Mouse (Mus musculus): ENCODE results near the gene Lrrc10b. TPM values are rescaled to one million over a fixed set of nuclear protein-coding genes. Genes with fewer than 3 reads are reported as not detected.

Gene Lrrc10b
- polyA plus RNA-seq, 1 experiment from 2014 or later: 12.5 TPM

DNA sequence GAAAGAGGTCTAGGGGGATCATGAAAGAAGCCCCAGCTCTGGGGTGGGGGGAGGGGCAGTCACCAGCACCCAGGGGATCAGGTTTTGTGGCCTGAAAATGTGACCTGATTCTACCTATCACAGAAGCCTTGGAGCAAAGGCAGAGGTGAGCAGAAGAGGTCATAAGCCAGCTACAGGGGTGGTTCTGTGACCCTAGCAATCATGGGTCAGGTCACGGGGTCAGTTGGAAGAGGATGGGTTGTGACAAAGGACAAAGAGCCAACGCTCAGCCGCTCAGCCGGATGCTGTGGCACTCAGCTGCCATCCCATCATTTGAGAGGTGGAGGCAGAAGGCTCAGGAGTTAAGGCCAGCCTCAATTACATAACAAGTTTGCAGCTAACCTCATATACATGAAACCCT, 7.2 kb upstream of the Lrrc10b start:
- no peaks in the 10 kb centered on the region for H3K9me3 ChIP-seq (ENCODE audit: control insufficient read depth)
- H3K36me3 ChIP-seq (ENCODE audit: control insufficient read depth, insufficient read depth): no peaks in the 10 kb centered on the region
- no peak overlapping the region for H3K4me2 ChIP-seq (replicated peaks; ENCODE audit: low read depth)
- H3K9ac ChIP-seq (ENCODE audit: low read depth, low read length): no peak overlapping the region
- no peak overlapping the region for H3K4me3 ChIP-seq (ENCODE audit: low read depth, low read length)
- no peak for TF ChIP-seq CTCF (IDR thresholded peaks at IDR 0.05; ENCODE audit: low read depth)
- 57% methylated on average over 4 of the region's 4 CpGs for WGBS
- peaks cover 20% of the 10 kb centered on the region; the same call in 1 of the 2 replicates for H3K27me3 ChIP-seq (replicated peaks; ENCODE audit: control insufficient read depth, insufficient read depth, low read length)
- no peak overlapping the region for H3K27ac ChIP-seq (ENCODE audit: low read depth, low read length)
- no peaks in the 10 kb centered on the region for H3K4me1 ChIP-seq (replicated peaks; ENCODE audit: control insufficient read depth, insufficient read depth, low read length)
- ATAC-seq: no peak

DNA sequence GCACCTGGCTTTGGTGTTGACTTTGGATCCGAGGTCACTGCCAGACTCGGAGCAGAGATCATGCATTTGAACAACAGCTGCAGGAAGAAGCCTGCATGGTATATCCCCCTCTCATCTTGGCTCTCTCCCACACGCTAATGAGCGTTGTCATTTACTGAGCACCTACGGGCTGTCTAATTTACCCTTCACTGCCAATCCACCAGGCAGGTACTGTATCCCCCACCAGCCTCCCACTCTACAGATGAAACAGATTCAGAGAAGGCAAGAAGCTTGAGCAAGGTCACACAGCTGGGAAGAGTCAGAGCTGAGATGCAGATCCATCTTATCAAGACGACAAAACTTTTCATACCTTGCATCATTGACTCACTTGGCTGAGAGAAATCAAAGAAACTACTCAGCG, 4.3 kb upstream of the Lrrc10b start:
- Histone ChIP-seq H3K36me3 (ENCODE audit: control insufficient read depth, insufficient read depth) (no peaks in the 10 kb centered on the region), H3K4me3 (ENCODE audit: low read depth, low read length) (no peak overlapping the region), H3K27ac (ENCODE audit: low read depth, low read length) (no peak overlapping the region), H3K4me2 (replicated peaks; ENCODE audit: low read depth) (no peak overlapping the region), H3K4me1 (replicated peaks; ENCODE audit: control insufficient read depth, insufficient read depth, low read length) (0 out of 2 replicates have a peak, but pooled peaks cover under 1% of the 10 kb centered on the region), H3K9ac (ENCODE audit: low read depth, low read length) (no peak overlapping the region), H3K9me3 (ENCODE audit: control insufficient read depth) (no peaks in the 10 kb centered on the region), H3K27me3 (replicated peaks; ENCODE audit: control insufficient read depth, insufficient read depth, low read length) (peaks cover 37% of the 10 kb centered on the region)
- ATAC-seq: no peak
- WGBS: 40% methylated on average over 7 of the region's 7 CpGs
- TF ChIP-seq CTCF (IDR thresholded peaks at IDR 0.05; ENCODE audit: low read depth): no peak

GRCm38 (mm10) chr19:10459907-10460306, 2.6 kb upstream of the Lrrc10b start:
- H3K4me1 ChIP-seq (replicated peaks; ENCODE audit: control insufficient read depth, insufficient read depth, low read length): peaks cover 7% of the 10 kb centered on the region; the same call in 1 of the 2 replicates
- no peaks in the 10 kb centered on the region for H3K36me3 ChIP-seq (ENCODE audit: control insufficient read depth, insufficient read depth)
- H3K9ac ChIP-seq (ENCODE audit: low read depth, low read length): no peak overlapping the region
- no peak for ATAC-seq
- no peaks in the 10 kb centered on the region for H3K9me3 ChIP-seq (ENCODE audit: control insufficient read depth)
- no peak overlapping the region for H3K4me2 ChIP-seq (replicated peaks; ENCODE audit: low read depth)
- H3K27ac ChIP-seq (ENCODE audit: low read depth, low read length): no peak overlapping the region
- no peak overlapping the region for H3K4me3 ChIP-seq (ENCODE audit: low read depth, low read length)
- peaks cover 51% of the 10 kb centered on the region for H3K27me3 ChIP-seq (replicated peaks; ENCODE audit: control insufficient read depth, insufficient read depth, low read length)
- WGBS: 60% methylated on average over 11 of the region's 11 CpGs
- TF ChIP-seq CTCF (IDR thresholded peaks at IDR 0.05; ENCODE audit: low read depth): no peak

DNA sequence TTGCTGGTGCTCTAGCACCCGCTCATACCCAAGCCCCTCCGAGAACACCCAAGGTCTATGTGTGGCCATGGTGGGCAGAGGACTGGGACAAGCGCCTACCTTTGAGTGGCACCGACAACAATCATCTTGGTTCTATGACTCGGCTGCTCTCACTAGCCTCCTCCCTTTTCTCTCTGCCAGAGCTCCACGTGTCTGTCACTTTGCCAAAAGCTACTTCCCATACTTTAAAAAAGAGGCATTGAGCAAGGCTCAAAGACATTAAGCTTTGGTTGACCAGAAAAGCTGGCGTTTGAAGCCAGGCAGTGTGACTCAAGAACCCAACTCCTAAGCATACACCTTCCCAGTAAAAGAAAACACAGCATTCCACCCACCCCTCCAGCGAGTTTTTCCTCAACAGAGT, 823 bp upstream of the Lrrc10b start:
- no peak for ATAC-seq
- Histone ChIP-seq H3K9me3 (ENCODE audit: control insufficient read depth) (no peaks in the 10 kb centered on the region), H3K4me1 (replicated peaks; ENCODE audit: control insufficient read depth, insufficient read depth, low read length) (peaks cover 10% of the 10 kb centered on the region; the same call in 1 of the 2 replicates), H3K4me3 (ENCODE audit: low read depth, low read length) (peak overlapping the region; percentile 55), H3K9ac (ENCODE audit: low read depth, low read length) (no peak overlapping the region), H3K36me3 (ENCODE audit: control insufficient read depth, insufficient read depth) (no peaks in the 10 kb centered on the region), H3K27me3 (replicated peaks; ENCODE audit: control insufficient read depth, insufficient read depth, low read length) (peaks cover 51% of the 10 kb centered on the region), H3K27ac (ENCODE audit: low read depth, low read length) (no peak overlapping the region), H3K4me2 (replicated peaks; ENCODE audit: low read depth) (peak overlapping the region; percentile 90)
- no peak for TF ChIP-seq CTCF (IDR thresholded peaks at IDR 0.05; ENCODE audit: low read depth)
- 18% methylated on average over 8 of the region's 8 CpGs for WGBS

GRCm38 (mm10) chr19:10457484-10457800, 169 bp upstream of the Lrrc10b start:
- under 1% methylated on average over 34 of the region's 34 CpGs for WGBS
- Histone ChIP-seq H3K4me3 (ENCODE audit: low read depth, low read length) (peak overlapping the region; percentile 55), H3K4me1 (replicated peaks; ENCODE audit: control insufficient read depth, insufficient read depth, low read length) (peaks cover 10% of the 10 kb centered on the region; the same call in 1 of the 2 replicates), H3K9me3 (ENCODE audit: control insufficient read depth) (no peaks in the 10 kb centered on the region), H3K4me2 (replicated peaks; ENCODE audit: low read depth) (peak overlapping the region; percentile 90), H3K36me3 (ENCODE audit: control insufficient read depth, insufficient read depth) (no peaks in the 10 kb centered on the region), H3K27me3 (replicated peaks; ENCODE audit: control insufficient read depth, insufficient read depth, low read length) (peaks cover 50% of the 10 kb centered on the region), H3K27ac (ENCODE audit: low read depth, low read length) (peak overlapping the region; percentile 88), H3K9ac (ENCODE audit: low read depth, low read length) (peak overlapping the region; percentile 62)
- TF ChIP-seq CTCF (IDR thresholded peaks at IDR 0.05; ENCODE audit: low read depth): no peak
- peak; percentile 56 for ATAC-seq

- Histone ChIP-seq H3K36me3 (ENCODE audit: control insufficient read depth, insufficient read depth) (no peaks in the 10 kb centered on the region), H3K9ac (ENCODE audit: low read depth, low read length) (0 out of 2 replicates have a peak overlapping the region, but pooled peaks have one; percentile 18), H3K4me2 (replicated peaks; ENCODE audit: low read depth) (peak overlapping the region; percentile 90), H3K4me3 (ENCODE audit: low read depth, low read length) (0 out of 2 replicates have a peak overlapping the region, but pooled peaks have one; percentile 55), H3K27me3 (replicated peaks; ENCODE audit: control insufficient read depth, insufficient read depth, low read length) (peaks cover 42% of the 10 kb centered on the region), H3K27ac (ENCODE audit: low read depth, low read length) (no peak overlapping the region), H3K4me1 (replicated peaks; ENCODE audit: control insufficient read depth, insufficient read depth, low read length) (peaks cover 10% of the 10 kb centered on the region; the same call in 1 of the 2 replicates), H3K9me3 (ENCODE audit: control insufficient read depth) (no peaks in the 10 kb centered on the region)
- no peak for ATAC-seq
- TF ChIP-seq CTCF (IDR thresholded peaks at IDR 0.05; ENCODE audit: low read depth): no peak
- WGBS: 67% methylated on average over 3 of the region's 3 CpGs
Measured at GRCm38 (mm10) chr19:10455437-10455806, 1.9 kb downstream of the Lrrc10b start.
